Mouse (Mus musculus): ENCODE measurements around the gene Pcbp4.

- TF ChIP-seq POLR2A (IDR thresholded peaks at IDR 0.05; ENCODE audit: low read depth, low read length) (no peak), CTCF (IDR thresholded peaks at IDR 0.05; ENCODE audit: extremely low read depth, insufficient read length, insufficient replicate concordance, low read depth, low read length) (no peak)
Observed at GRCm38 (mm10) chr9:106451298-106451697, 1.8 kb upstream of the Pcbp4 start.
